Comparison of ENCODE assay signal across 38 mouse cellular contexts in the genomic region with DNA sequence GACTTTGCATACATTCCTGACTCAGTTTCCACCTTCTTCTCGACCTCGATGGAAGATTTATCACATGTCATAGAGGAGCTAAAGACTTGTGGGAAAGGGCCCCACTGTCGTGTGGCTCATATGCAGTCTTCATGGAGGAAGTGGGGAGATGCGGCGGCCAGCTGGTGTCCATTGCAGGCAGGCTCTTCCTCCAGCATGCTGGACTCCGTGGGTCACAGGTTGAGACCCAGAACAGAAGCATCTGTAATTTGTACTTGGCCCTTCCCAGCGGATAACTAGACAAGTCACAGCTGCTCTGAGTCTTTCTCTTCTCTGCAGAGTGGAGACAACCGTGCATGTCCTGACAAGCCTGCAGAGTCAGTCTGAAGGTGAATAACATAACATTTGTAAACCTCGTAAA. TPM values are rescaled to one million over a fixed set of nuclear protein-coding genes. Genes with fewer than 3 reads are reported as not detected.
DNase-seq lines count a peak whose midpoint lies in the region; ATAC-seq and TF ChIP-seq lines count a peak whose summit lies in the region.
"Had no signal": no experiment of that assay in that cellular context is flagged by ENCODE, and none has a peak within 500 bp of the region (broad histone marks: within the 10 kb centered on the region; RNA-seq: fewer than 3 reads in every experiment).

No protein-coding gene starts in this region.

- no peak for TF ChIP-seq CTCF in lung, postnatal 0 days (IDR thresholded peaks at IDR 0.05)

- 52% methylated on average over 9 of the region's 9 CpGs for WGBS in lung, postnatal 0 days
- 83% methylated on average over 9 of the region's 9 CpGs for WGBS in forebrain, embryonic 10.5 days

- no peak for TF ChIP-seq EP300 in lung, postnatal 0 days (IDR thresholded peaks at IDR 0.05)

- DNase-seq in kidney, adult 9 months: peak; percentile 11
- DNase-seq in kidney, adult 18-20 months: no peak
- peak; percentile 9 for DNase-seq in urinary bladder, postnatal 14 days (ENCODE audit: low spot score)
- no peak for DNase-seq in urinary bladder, postnatal 10 days (ENCODE audit: low spot score)
- peak; percentile 50 for DNase-seq in lung, postnatal 0 days (ENCODE audit: low spot score)
- DNase-seq in forebrain, embryonic 10.5 days (ENCODE audit: extremely low spot score, low spot score): no peak
- DNase-seq in adrenal gland, postnatal 4 days (ENCODE audit: low spot score in 2 of 2): no peak
- DNase-seq: adrenal gland, postnatal 10 days; cerebellum, adult 11 months; cerebellum, adult 9-10 months; cerebellum, postnatal 36 days; heart, adult 2 months; heart, postnatal 4 days had no signal

- no peak overlapping the region for H3K4me3 ChIP-seq in lung, postnatal 0 days (ENCODE audit: low read depth, low read length)
- H3K4me3 ChIP-seq in forebrain, embryonic 10.5 days: no peak overlapping the region
- H3K4me3 ChIP-seq: embryonic facial prominence, embryonic 13.5 days; forebrain, embryonic 13.5 days; heart, adult 2 months; heart, embryonic 12.5 days; hindbrain, embryonic 13.5 days; layer of hippocampus, adult 2 months; left cerebral cortex, adult 2 months; limb, embryonic 12.5 days; liver, embryonic 15.5 days; midbrain, embryonic 13.5 days had no signal

- ATAC-seq in lung, postnatal 0 days: peak; percentile 56
- ATAC-seq in monocyte, adult 5-6 weeks (replicated peaks; ENCODE audit: insufficient number of reproducible peaks, low FRiP score, low TSS enrichment, poor library complexity, severe bottlenecking): no peak
- ATAC-seq: forebrain, embryonic 13.5 days; intestine, embryonic 16.5 days; midbrain, embryonic 13.5 days; Patski had no signal

- H3K4me1 ChIP-seq in lung, postnatal 0 days (ENCODE audit: insufficient read depth, low read depth, low read length): no peaks in the 10 kb centered on the region
- peaks cover 13% of the 10 kb centered on the region for H3K4me1 ChIP-seq in forebrain, embryonic 10.5 days
- H3K4me1 ChIP-seq: forebrain, embryonic 13.5 days; limb, embryonic 12.5 days; liver, embryonic 15.5 days; midbrain, embryonic 13.5 days had no signal

- no peaks in the 10 kb centered on the region for H3K9me3 ChIP-seq in lung, postnatal 0 days (ENCODE audit: low read length)
- no peaks in the 10 kb centered on the region for H3K9me3 ChIP-seq in forebrain, embryonic 10.5 days
- H3K9me3 ChIP-seq: embryonic facial prominence, embryonic 13.5 days; forebrain, embryonic 13.5 days; heart, embryonic 12.5 days; hindbrain, embryonic 13.5 days; limb, embryonic 12.5 days; liver, embryonic 15.5 days; midbrain, embryonic 13.5 days had no signal

- H3K36me3 ChIP-seq in lung, postnatal 0 days (ENCODE audit: insufficient read depth, low read length): no peaks in the 10 kb centered on the region
- no peaks in the 10 kb centered on the region for H3K36me3 ChIP-seq in forebrain, embryonic 10.5 days (replicated peaks)
- H3K36me3 ChIP-seq: embryonic facial prominence, embryonic 13.5 days; heart, embryonic 12.5 days; hindbrain, embryonic 13.5 days; limb, embryonic 12.5 days; liver, embryonic 15.5 days; midbrain, embryonic 13.5 days had no signal

- no peak overlapping the region for H3K27ac ChIP-seq in lung, postnatal 0 days (ENCODE audit: low read length)
- H3K27ac ChIP-seq in forebrain, embryonic 10.5 days: no peak overlapping the region
- H3K27ac ChIP-seq: embryonic facial prominence, embryonic 13.5 days; forebrain, embryonic 13.5 days; heart, adult 2 months; hindbrain, embryonic 13.5 days; layer of hippocampus, adult 2 months; left cerebral cortex, adult 2 months; limb, embryonic 12.5 days; liver, embryonic 15.5 days; macrophage; midbrain, embryonic 13.5 days had no signal

- no peak overlapping the region for H3K4me2 ChIP-seq in lung, postnatal 0 days (replicated peaks; ENCODE audit: low read depth, low read length)
- H3K4me2 ChIP-seq: embryonic facial prominence, embryonic 13.5 days; forebrain, embryonic 13.5 days; heart, embryonic 12.5 days; hindbrain, embryonic 13.5 days; limb, embryonic 12.5 days; liver, embryonic 15.5 days; midbrain, embryonic 13.5 days had no signal

- H3K9ac ChIP-seq in lung, postnatal 0 days (replicated peaks; ENCODE audit: low read depth): no peak overlapping the region
- H3K9ac ChIP-seq: embryonic facial prominence, embryonic 13.5 days; forebrain, embryonic 13.5 days; heart, embryonic 12.5 days; hindbrain, embryonic 13.5 days; limb, embryonic 12.5 days; liver, embryonic 15.5 days; midbrain, embryonic 13.5 days had no signal

- H3K27me3 ChIP-seq in lung, postnatal 0 days (replicated peaks; ENCODE audit: insufficient read depth, low read length): no peaks in the 10 kb centered on the region
- no peaks in the 10 kb centered on the region for H3K27me3 ChIP-seq in forebrain, embryonic 10.5 days (ENCODE audit: poor library complexity, severe bottlenecking)
- H3K27me3 ChIP-seq: forebrain, embryonic 13.5 days; hindbrain, embryonic 13.5 days; limb, embryonic 12.5 days; liver, embryonic 15.5 days; midbrain, embryonic 13.5 days; Patski had no signal

RNA-seq across cellular contexts. Expression of gene Gm49425, which starts 8.8 kb away (rescaled TPM):
- not detected in 2 replicates for polyA plus RNA-seq in lung, postnatal 0 days (2015; fragmentation: Nextera tagmentation; extraction: Ambion mirVana)
- total RNA-seq in monocyte, adult 5-6 weeks (2017): not detected in 3 replicates
- not detected in 2 replicates for polyA plus RNA-seq in forebrain, embryonic 10.5 days (2016; fragmentation: Nextera tagmentation; extraction: Ambion mirVana)
- total RNA-seq in adrenal gland, postnatal 4 days (2021): not detected
- total RNA-seq: adrenal gland, postnatal 10 days; gastrocnemius, adult 18-20 months; heart, adult 2 months; heart, postnatal 4 days; layer of hippocampus, adult 2 months; layer of hippocampus, postnatal 14 days; left cerebral cortex, adult 2 months; left cerebral cortex, postnatal 25 days; liver, adult 2 months; megakaryocyte-erythroid progenitor cell, adult 5-6 weeks; MEL had no signal
- polyA plus RNA-seq: embryonic facial prominence, embryonic 13.5 days; forebrain, embryonic 13.5 days; heart, adult 2 months; heart, embryonic 12.5 days; heart, postnatal 0 days; hindbrain, embryonic 13.5 days; intestine, embryonic 16.5 days; limb, embryonic 12.5 days; liver, adult 2 months; liver, embryonic 15.5 days; macrophage; midbrain, embryonic 13.5 days; Patski; small intestine, adult 2 months; stomach, embryonic 14.5 days; testis, adult 2 months had no signal

RNA-seq across cellular contexts. Expression of gene Krt83, which starts 16.9 kb away (rescaled TPM):
- polyA plus RNA-seq in lung, postnatal 0 days (2015; fragmentation: Nextera tagmentation; extraction: Ambion mirVana): not detected in 2 replicates
- not detected in 3 replicates for total RNA-seq in monocyte, adult 5-6 weeks (2017)
- not detected in 2 replicates for polyA plus RNA-seq in forebrain, embryonic 10.5 days (2016; fragmentation: Nextera tagmentation; extraction: Ambion mirVana)
- total RNA-seq in adrenal gland, postnatal 4 days (2021): not detected
- total RNA-seq: adrenal gland, postnatal 10 days; gastrocnemius, adult 18-20 months; heart, adult 2 months; heart, postnatal 4 days; layer of hippocampus, adult 2 months; layer of hippocampus, postnatal 14 days; left cerebral cortex, adult 2 months; left cerebral cortex, postnatal 25 days; liver, adult 2 months; megakaryocyte-erythroid progenitor cell, adult 5-6 weeks; MEL had no signal
- polyA plus RNA-seq: embryonic facial prominence, embryonic 13.5 days; forebrain, embryonic 13.5 days; heart, adult 2 months; heart, embryonic 12.5 days; heart, postnatal 0 days; hindbrain, embryonic 13.5 days; limb, embryonic 12.5 days; liver, adult 2 months; macrophage; midbrain, embryonic 13.5 days; neural tube, embryonic 14.5 days; Patski; stomach, embryonic 14.5 days; testis, adult 2 months had no signal

RNA-seq across cellular contexts. Expression of gene Krt84, which starts 24.4 kb away (rescaled TPM):
- not detected in 2 replicates for polyA plus RNA-seq in lung, postnatal 0 days (2015; fragmentation: Nextera tagmentation; extraction: Ambion mirVana)
- not detected in 3 replicates for total RNA-seq in monocyte, adult 5-6 weeks (2017)
- polyA plus RNA-seq in forebrain, embryonic 10.5 days (2016; fragmentation: Nextera tagmentation; extraction: Ambion mirVana): not detected in 2 replicates
- not detected for total RNA-seq in adrenal gland, postnatal 4 days (2021)
- total RNA-seq: adrenal gland, postnatal 10 days; gastrocnemius, adult 18-20 months; gastrocnemius, postnatal 4 days; heart, adult 2 months; heart, postnatal 4 days; layer of hippocampus, adult 2 months; layer of hippocampus, postnatal 14 days; left cerebral cortex, adult 2 months; left cerebral cortex, postnatal 25 days; liver, adult 2 months; megakaryocyte-erythroid progenitor cell, adult 5-6 weeks; MEL had no signal
- polyA plus RNA-seq: embryonic facial prominence, embryonic 13.5 days; forebrain, embryonic 13.5 days; heart, adult 2 months; heart, embryonic 12.5 days; heart, postnatal 0 days; limb, embryonic 12.5 days; liver, adult 2 months; liver, embryonic 15.5 days; macrophage; midbrain, embryonic 13.5 days; Patski; stomach, embryonic 14.5 days; testis, adult 2 months had no signal

RNA-seq across cellular contexts. Expression of gene Krt86, which starts 35.0 kb away (rescaled TPM):
- not detected in 2 replicates for polyA plus RNA-seq in lung, postnatal 0 days (2015; fragmentation: Nextera tagmentation; extraction: Ambion mirVana)
- total RNA-seq in monocyte, adult 5-6 weeks (2017): 0.11 to 2.1 TPM in 2 of 3 replicates, not detected in the other
- polyA plus RNA-seq in forebrain, embryonic 10.5 days (2016; fragmentation: Nextera tagmentation; extraction: Ambion mirVana): 0.07 TPM in 1 of 2 replicates, not detected in the other
- total RNA-seq in adrenal gland, postnatal 4 days (2021): not detected
- total RNA-seq: adrenal gland, postnatal 10 days; gastrocnemius, adult 18-20 months; gastrocnemius, postnatal 4 days; heart, adult 2 months; heart, postnatal 4 days; layer of hippocampus, adult 2 months; layer of hippocampus, postnatal 14 days; left cerebral cortex, adult 2 months; left cerebral cortex, postnatal 25 days; liver, adult 2 months; megakaryocyte-erythroid progenitor cell, adult 5-6 weeks; MEL had no signal
- polyA plus RNA-seq: embryonic facial prominence, embryonic 13.5 days; forebrain, embryonic 13.5 days; heart, adult 2 months; heart, embryonic 12.5 days; heart, postnatal 0 days; hindbrain, embryonic 13.5 days; intestine, embryonic 16.5 days; limb, embryonic 12.5 days; liver, adult 2 months; liver, embryonic 15.5 days; macrophage; midbrain, embryonic 13.5 days; neural tube, embryonic 14.5 days; Patski; small intestine, adult 2 months; stomach, embryonic 14.5 days had no signal

RNA-seq across cellular contexts. Expression of gene Krt82, which starts 42.2 kb away (rescaled TPM):
- not detected in 2 replicates for polyA plus RNA-seq in lung, postnatal 0 days (2015; fragmentation: Nextera tagmentation; extraction: Ambion mirVana)
- total RNA-seq in monocyte, adult 5-6 weeks (2017): not detected in 3 replicates
- not detected in 2 replicates for polyA plus RNA-seq in forebrain, embryonic 10.5 days (2016; fragmentation: Nextera tagmentation; extraction: Ambion mirVana)
- total RNA-seq in adrenal gland, postnatal 4 days (2021): not detected
- total RNA-seq: adrenal gland, postnatal 10 days; gastrocnemius, adult 18-20 months; gastrocnemius, postnatal 4 days; heart, adult 2 months; heart, postnatal 4 days; layer of hippocampus, adult 2 months; layer of hippocampus, postnatal 14 days; left cerebral cortex, adult 2 months; left cerebral cortex, postnatal 25 days; liver, adult 2 months; megakaryocyte-erythroid progenitor cell, adult 5-6 weeks; MEL had no signal
- polyA plus RNA-seq: embryonic facial prominence, embryonic 13.5 days; forebrain, embryonic 13.5 days; heart, adult 2 months; heart, embryonic 12.5 days; heart, postnatal 0 days; hindbrain, embryonic 13.5 days; intestine, embryonic 16.5 days; limb, embryonic 12.5 days; liver, adult 2 months; liver, embryonic 15.5 days; macrophage; midbrain, embryonic 13.5 days; neural tube, embryonic 14.5 days; Patski; small intestine, adult 2 months; stomach, embryonic 14.5 days; testis, adult 2 months had no signal

Comparison
In these comparisons a context has a peak if more than half of its experiments do, and no peak if none do; other contexts are left out.
1. DNase-seq: peak in kidney, adult 9 months (single experiment), urinary bladder, postnatal 14 days (single experiment) and lung, postnatal 0 days (single experiment); none in kidney, adult 18-20 months (single experiment), urinary bladder, postnatal 10 days (single experiment), forebrain, embryonic 10.5 days (single experiment) and adrenal gland, postnatal 4 days (0 of 2).